Mouse (Mus musculus): Measurements from ENCODE around the gene Rps17. TPM values are rescaled to one million over a fixed set of nuclear protein-coding genes. Genes with fewer than 3 reads are reported as not detected.

Gene Rps17
- polyA plus RNA-seq, 1 experiment, result 1,092 TPM

GRCm38 (mm10) chr7:81355746-81356145 is 10.7 kb upstream of the Rps17 start:
- Histone ChIP-seq H3K4me3 (replicated peaks; ENCODE audit: control insufficient read depth, low read depth, low read length) (no peak overlapping the region), H3K4me1 (ENCODE audit: control insufficient read depth, insufficient read depth, low read length) (no peaks in the 10 kb centered on the region), H3K27ac (ENCODE audit: control insufficient read depth, insufficient read depth, low read depth, low read length, poor library complexity) (no peak overlapping the region)
- WGBS, result 83% methylated on average over 7 of the region's 7 CpGs
- TF ChIP-seq CTCF (IDR thresholded peaks at IDR 0.05; ENCODE audit: control insufficient read depth, insufficient read depth, low read length) (no peak), POLR2A (IDR thresholded peaks at IDR 0.05; ENCODE audit: borderline replicate concordance, control insufficient read depth, low read depth, low read length) (no peak)

- 80% methylated on average over 4 of the region's 4 CpGs for WGBS
Measured at GRCm38 (mm10) chr7:81351826-81352225, 6.8 kb upstream of the Rps17 start.

GRCm38 (mm10) chr7:81348206-81348605 is 3.2 kb upstream of the Rps17 start:
- no peak overlapping the region for H3K27ac ChIP-seq (ENCODE audit: control insufficient read depth, insufficient read depth, low read depth, low read length, poor library complexity)
- no peaks in the 10 kb centered on the region; the same call in 1 of the 2 replicates for H3K4me1 ChIP-seq (ENCODE audit: control insufficient read depth, insufficient read depth, low read length)
- TF ChIP-seq POLR2A (IDR thresholded peaks at IDR 0.05; ENCODE audit: borderline replicate concordance, control insufficient read depth, low read depth, low read length), result no peak
- TF ChIP-seq CTCF (IDR thresholded peaks at IDR 0.05; ENCODE audit: control insufficient read depth, insufficient read depth, low read length), result no peak
- H3K4me3 ChIP-seq (replicated peaks; ENCODE audit: control insufficient read depth, low read depth, low read length), result no peak overlapping the region
- WGBS, result 44% methylated on average over 7 of the region's 7 CpGs

More at GRCm38 (mm10) chr7:81351826-81352225, 6.8 kb upstream of the Rps17 start:
- Histone ChIP-seq H3K4me3 (replicated peaks; ENCODE audit: control insufficient read depth, low read depth, low read length) (no peak overlapping the region), H3K27ac (ENCODE audit: control insufficient read depth, insufficient read depth, low read depth, low read length, poor library complexity) (no peak overlapping the region), H3K4me1 (ENCODE audit: control insufficient read depth, insufficient read depth, low read length) (no peaks in the 10 kb centered on the region)
- TF ChIP-seq POLR2A (IDR thresholded peaks at IDR 0.05; ENCODE audit: borderline replicate concordance, control insufficient read depth, low read depth, low read length), result no peak
- TF ChIP-seq CTCF (IDR thresholded peaks at IDR 0.05; ENCODE audit: control insufficient read depth, insufficient read depth, low read length), result no peak

- Histone ChIP-seq H3K4me3 (replicated peaks; ENCODE audit: control insufficient read depth, low read depth, low read length) (peak overlapping the region; percentile 65), H3K4me1 (ENCODE audit: control insufficient read depth, insufficient read depth, low read length) (no peaks in the 10 kb centered on the region; the same call in 1 of the 2 replicates), H3K27ac (ENCODE audit: control insufficient read depth, insufficient read depth, low read depth, low read length, poor library complexity) (no peak overlapping the region; the same call in 1 of the 2 replicates)
- TF ChIP-seq POLR2A (IDR thresholded peaks at IDR 0.05; ENCODE audit: borderline replicate concordance, control insufficient read depth, low read depth, low read length), result no peak
- TF ChIP-seq CTCF (IDR thresholded peaks at IDR 0.05; ENCODE audit: control insufficient read depth, insufficient read depth, low read length), result no peak
- 59% methylated on average over 15 of the region's 15 CpGs for WGBS
Measured at GRCm38 (mm10) chr7:81345447-81346170, 555 bp upstream of the Rps17 start.

- no peak for TF ChIP-seq POLR2A (IDR thresholded peaks at IDR 0.05; ENCODE audit: borderline replicate concordance, control insufficient read depth, low read depth, low read length)
- no peak for TF ChIP-seq CTCF (IDR thresholded peaks at IDR 0.05; ENCODE audit: control insufficient read depth, insufficient read depth, low read length)
- no peak overlapping the region for H3K27ac ChIP-seq (ENCODE audit: control insufficient read depth, insufficient read depth, low read depth, low read length, poor library complexity)
- H3K4me3 ChIP-seq (replicated peaks; ENCODE audit: control insufficient read depth, low read depth, low read length), result peak overlapping the region; percentile 78
- H3K4me1 ChIP-seq (ENCODE audit: control insufficient read depth, insufficient read depth, low read length), result no peaks in the 10 kb centered on the region; the same call in 1 of the 2 replicates
- 5% methylated on average over 10 of the region's 10 CpGs for WGBS
Measured at GRCm38 (mm10) chr7:81343831-81344230, 1.2 kb downstream of the Rps17 start.

- no peaks in the 10 kb centered on the region; the same call in 1 of the 2 replicates for H3K4me1 ChIP-seq (ENCODE audit: control insufficient read depth, insufficient read depth, low read length)
- no peak overlapping the region for H3K27ac ChIP-seq (ENCODE audit: control insufficient read depth, insufficient read depth, low read depth, low read length, poor library complexity)
- H3K4me3 ChIP-seq (replicated peaks; ENCODE audit: control insufficient read depth, low read depth, low read length), result peak overlapping the region; percentile 15
- TF ChIP-seq POLR2A (IDR thresholded peaks at IDR 0.05; ENCODE audit: borderline replicate concordance, control insufficient read depth, low read depth, low read length) (no peak), CTCF (IDR thresholded peaks at IDR 0.05; ENCODE audit: control insufficient read depth, insufficient read depth, low read length) (no peak)
- WGBS, result 35% methylated on average over 8 of the region's 8 CpGs
Measured at GRCm38 (mm10) chr7:81343316-81343715, 1.7 kb downstream of the Rps17 start.

- Histone ChIP-seq H3K27ac (ENCODE audit: control insufficient read depth, insufficient read depth, low read depth, low read length, poor library complexity) (no peak overlapping the region), H3K4me3 (replicated peaks; ENCODE audit: control insufficient read depth, low read depth, low read length) (no peak overlapping the region), H3K4me1 (ENCODE audit: control insufficient read depth, insufficient read depth, low read length) (no peaks in the 10 kb centered on the region; the same call in 1 of the 2 replicates)
- TF ChIP-seq CTCF (IDR thresholded peaks at IDR 0.05; ENCODE audit: control insufficient read depth, insufficient read depth, low read length), result no peak
- no peak for TF ChIP-seq POLR2A (IDR thresholded peaks at IDR 0.05; ENCODE audit: borderline replicate concordance, control insufficient read depth, low read depth, low read length)
- WGBS, result 62% methylated on average over 8 of the region's 8 CpGs
Measured at GRCm38 (mm10) chr7:81342356-81343094, 2.5 kb downstream of the Rps17 start.

GRCm38 (mm10) chr7:81341563-81341962 is 3.5 kb downstream of the Rps17 start:
- Histone ChIP-seq H3K4me1 (ENCODE audit: control insufficient read depth, insufficient read depth, low read length) (no peaks in the 10 kb centered on the region; the same call in 1 of the 2 replicates), H3K27ac (ENCODE audit: control insufficient read depth, insufficient read depth, low read depth, low read length, poor library complexity) (no peak overlapping the region), H3K4me3 (replicated peaks; ENCODE audit: control insufficient read depth, low read depth, low read length) (no peak overlapping the region)
- TF ChIP-seq CTCF (IDR thresholded peaks at IDR 0.05; ENCODE audit: control insufficient read depth, insufficient read depth, low read length), result peak; percentile 20; the same call in 1 of the 2 replicates
- no peak for TF ChIP-seq POLR2A (IDR thresholded peaks at IDR 0.05; ENCODE audit: borderline replicate concordance, control insufficient read depth, low read depth, low read length)
- 23% methylated on average over 3 of the region's 3 CpGs for WGBS

Measured in bone marrow, adult 2 months (tissue).